Mouse (Mus musculus) thymus, adult 2 months (tissue): ENCODE measurements around the gene Sipa1l2.

Experiments
- CTCF ChIP-seq: fragments of 200-500 bp; IDR thresholded peaks from 2 replicates; pipeline ENCODE4 v1.5.1; 2012; ENCODE audit warnings: mild to moderate bottlenecking, control low read depth, low read length, moderate library complexity, borderline replicate concordance; ENCODE audit not compliant: control insufficient read depth, poor library complexity, insufficient read depth; ENCODE audit errors: extremely low read depth
- POLR2A ChIP-seq: fragments of 200-500 bp; IDR thresholded peaks from 2 replicates; pipeline ENCODE4 v1.6.1; 2012; ENCODE audit warnings: mild to moderate bottlenecking, low read length, control low read depth, moderate library complexity; ENCODE audit not compliant: control insufficient read depth, poor library complexity, insufficient read depth; ENCODE audit errors: extremely low read depth

GRCm38 (mm10) chr8:125531088-125531438 lies 38.5 kb downstream of the Sipa1l2 start:
- no peak for TF ChIP-seq CTCF
- no peak for TF ChIP-seq POLR2A
